Mouse (Mus musculus) limb, embryonic 11.5 days (tissue): ENCODE measurements at regions not wholly inside any gene's neighbourhood (a gene's known extent, or its start where the extent isn't known, plus 50 kb on each side); places are given as distances from the start of the nearest gene placed in this dataset.
"Not testable (repeated sequence)": the region's sequence is repeated elsewhere in the genome, so short reads cannot be mapped to it uniquely, and the experiment has no call there.

Experiments
- ATAC-seq: fragments of 200-750 bp; cut with Nextera tagmentation; 2 replicates; pipeline ENCODE4 v1.8.0; 2017; ENCODE audit warnings: low read depth; ENCODE audit not compliant: insufficient number of reproducible peaks, low FRiP score, low TSS enrichment
- DNase-seq: peaks from one replicate; pipeline ENCODE4 v3.0.0-alpha.2; 2015; ENCODE audit warnings: low spot score
- H3K27ac ChIP-seq: fragments of 300-500 bp; sonication (generic); replicated peaks from 2 replicates; pipeline ENCODE4 v1.5.1; 2014; ENCODE audit warnings: low read depth, mild to moderate bottlenecking, low read length
- H3K27me3 ChIP-seq: fragments of 300-500 bp; sonication (generic); 2 replicates; pipeline ENCODE4 v1.6.1; 2014; ENCODE audit warnings: mild to moderate bottlenecking, low read length, mixed read lengths; ENCODE audit not compliant: control insufficient read depth, insufficient read depth
- H3K36me3 ChIP-seq: fragments of 300-500 bp; sonication (generic); 2 replicates; pipeline ENCODE4 v1.6.1; 2014; ENCODE audit warnings: mild to moderate bottlenecking, low read length, moderate library complexity, mixed read lengths; ENCODE audit not compliant: control insufficient read depth, insufficient read depth
- H3K4me1 ChIP-seq: fragments of 300-500 bp; sonication (generic); 2 replicates; pipeline ENCODE4 v1.6.1; 2014; ENCODE audit warnings: low read length, mixed read lengths; ENCODE audit not compliant: control insufficient read depth, insufficient read depth
- H3K4me2 ChIP-seq: fragments of 300-500 bp; sonication (generic); 2 replicates; pipeline ENCODE4 v1.6.1; 2014; ENCODE audit warnings: low read depth, mild to moderate bottlenecking, moderate library complexity; ENCODE audit not compliant: severe bottlenecking
- H3K4me3 ChIP-seq: fragments of 300-500 bp; sonication (generic); 2 replicates; pipeline ENCODE4 v1.5.1; 2014; ENCODE audit warnings: low read depth, low read length
- H3K9ac ChIP-seq: fragments of 300-500 bp; sonication (generic); 2 replicates; pipeline ENCODE4 v1.6.1; 2014; ENCODE audit warnings: mild to moderate bottlenecking, low read length
- H3K9me3 ChIP-seq: fragments of 300-500 bp; sonication (generic); 2 replicates; pipeline ENCODE4 v1.6.1; 2016; ENCODE audit warnings: low read length; ENCODE audit not compliant: control insufficient read depth
- WGBS: fragments of 180-500 bp; shearing (Covaris S2); extraction: QIAGEN DNeasy Blood & Tissue Kit; methylation state at CpG from one replicate; pipeline ENCODE4 v1.1.7; 2014; 5-methylcytosine and 5-hydroxymethylcytosine counted together

DNA sequence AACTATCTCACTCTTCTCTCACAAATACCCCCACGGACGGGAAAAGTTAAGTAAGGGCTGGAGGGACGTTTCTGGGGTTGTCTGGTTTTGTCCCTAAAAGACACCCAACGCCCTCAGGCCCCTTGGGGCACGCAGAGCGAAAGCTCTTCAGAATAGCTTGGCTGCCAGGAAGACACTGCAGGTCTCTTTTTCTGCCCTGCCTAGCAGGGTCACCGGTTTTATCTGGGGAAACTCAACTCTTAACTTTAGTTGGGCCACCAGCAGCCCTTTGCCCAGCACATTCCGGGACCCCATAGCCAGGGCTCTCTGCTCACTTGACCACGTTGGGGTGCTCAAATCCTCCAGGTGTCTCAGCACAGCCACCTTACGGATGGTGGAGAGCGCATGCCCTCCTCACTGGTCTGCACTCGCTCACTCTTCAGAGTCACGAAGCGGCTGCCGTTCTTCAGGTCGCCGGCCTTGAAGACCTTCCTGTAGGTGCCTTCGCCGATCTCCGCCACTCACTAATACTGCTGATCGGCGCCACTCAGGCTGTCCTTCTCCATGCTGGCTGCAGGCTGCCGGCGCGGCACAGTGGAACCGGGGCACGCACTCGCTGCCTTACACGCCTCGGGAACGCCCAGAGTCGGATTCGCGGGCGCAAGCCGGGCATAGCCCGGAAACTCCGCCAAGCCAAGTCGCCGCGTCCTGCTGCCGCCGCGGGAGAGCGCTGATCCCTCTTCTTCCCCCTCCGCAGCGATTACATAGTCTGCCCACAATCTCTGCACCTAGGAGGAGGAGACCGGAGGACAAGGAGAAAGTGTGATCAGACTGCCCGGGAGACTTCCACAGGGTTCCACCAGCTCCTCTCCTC, 83.0 kb downstream of the Ulbp1 start:
- peak overlapping the region; percentile 87 for H3K4me2 ChIP-seq
- H3K9ac ChIP-seq = peak overlapping the region; percentile 43; the same call in 1 of the 2 replicates
- H3K36me3 ChIP-seq = no peaks in the 10 kb centered on the region
- H3K9me3 ChIP-seq = 0 out of 2 replicates have a peak, but pooled peaks cover 3% of the 10 kb centered on the region
- peaks cover 5% of the 10 kb centered on the region; the same call in 1 of the 2 replicates for H3K4me1 ChIP-seq
- peak overlapping the region; percentile 43 for H3K4me3 ChIP-seq
- no peak overlapping the region for H3K27ac ChIP-seq
- WGBS = 8% methylated on average over 44 of the region's 49 CpGs
- ATAC-seq (peak; percentile 53; the same call in 1 of the 2 replicates), DNase-seq (peak; percentile 69)
- H3K27me3 ChIP-seq = peaks cover 16% of the 10 kb centered on the region

DNA sequence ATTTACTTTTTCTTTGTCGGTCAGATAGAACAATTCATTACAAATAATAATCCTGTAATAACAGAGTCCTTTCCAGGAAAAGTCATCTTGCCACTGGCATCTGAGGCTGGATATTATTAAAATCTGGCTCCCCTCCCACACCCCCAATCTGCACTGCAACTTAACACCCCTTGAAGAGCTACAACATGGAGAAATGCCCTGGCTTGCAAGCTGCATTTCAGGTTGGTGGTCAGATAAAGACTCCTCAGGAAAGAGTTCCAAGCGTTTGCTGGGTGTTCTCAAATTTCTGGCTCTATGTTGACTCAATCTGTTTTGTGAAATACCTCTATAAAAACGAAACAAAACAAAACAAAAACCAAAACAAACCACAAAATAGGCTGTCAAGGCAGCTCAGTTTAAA, 114.6 kb downstream of the Ulbp1 start:
- not testable (repeated sequence) for H3K4me3 ChIP-seq, H3K9me3 ChIP-seq, H3K4me1 ChIP-seq, H3K36me3 ChIP-seq, ATAC-seq, H3K9ac ChIP-seq, H3K27me3 ChIP-seq, DNase-seq, H3K4me2 ChIP-seq, H3K27ac ChIP-seq
- 70% methylated on average over 3 of the region's 3 CpGs for WGBS

DNA sequence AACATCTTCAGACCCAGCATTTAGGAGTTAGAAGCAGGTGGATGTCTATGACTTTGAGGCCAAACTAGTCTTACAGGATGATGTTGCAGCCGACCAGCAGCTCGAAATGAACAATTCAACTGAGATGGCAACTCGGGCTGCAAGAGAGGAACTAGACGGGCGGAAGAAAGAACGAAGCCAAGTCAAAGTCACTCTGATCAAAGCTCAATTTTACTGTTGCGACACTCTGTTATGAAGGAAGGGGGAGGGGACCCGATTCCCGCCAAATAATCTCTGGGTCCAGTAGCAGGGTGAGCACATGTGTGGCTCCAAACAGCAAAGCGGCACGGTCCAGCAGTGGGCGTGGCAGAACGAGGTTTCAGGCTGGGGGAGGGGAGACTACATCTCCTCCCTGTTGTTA, 129.1 kb downstream of the Ulbp1 start:
- H3K4me3 ChIP-seq, H3K4me2 ChIP-seq, DNase-seq, H3K9me3 ChIP-seq, ATAC-seq, H3K36me3 ChIP-seq, H3K27me3 ChIP-seq, H3K4me1 ChIP-seq, H3K27ac ChIP-seq, H3K9ac ChIP-seq: not testable (repeated sequence)
- 94% methylated on average over 13 of the region's 13 CpGs for WGBS

DNA sequence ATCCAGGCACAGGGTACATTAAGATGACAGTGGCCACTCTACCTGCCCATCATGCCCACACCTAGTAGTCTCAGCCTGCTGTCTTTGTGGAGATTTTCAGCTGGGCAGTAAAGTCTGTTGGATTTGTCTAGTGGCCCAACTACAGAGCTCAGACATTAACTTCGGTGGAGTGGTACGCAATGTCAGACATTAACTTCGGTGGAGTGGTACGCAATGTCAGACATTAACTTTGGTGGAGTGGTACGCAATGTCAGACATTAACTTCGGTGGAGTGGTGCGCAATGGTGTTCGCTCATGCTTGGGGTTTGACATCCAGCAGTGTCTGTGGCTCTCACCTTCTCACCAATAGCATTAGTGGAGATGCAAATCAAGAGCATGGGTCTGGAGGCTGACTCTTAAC, 129.7 kb downstream of the Ulbp1 start:
- not testable (repeated sequence) for H3K9me3 ChIP-seq, H3K27me3 ChIP-seq, H3K4me3 ChIP-seq, DNase-seq, H3K4me2 ChIP-seq, H3K27ac ChIP-seq, ATAC-seq, H3K4me1 ChIP-seq, H3K9ac ChIP-seq, H3K36me3 ChIP-seq
- WGBS = 96% methylated on average over 8 of the region's 8 CpGs

DNA sequence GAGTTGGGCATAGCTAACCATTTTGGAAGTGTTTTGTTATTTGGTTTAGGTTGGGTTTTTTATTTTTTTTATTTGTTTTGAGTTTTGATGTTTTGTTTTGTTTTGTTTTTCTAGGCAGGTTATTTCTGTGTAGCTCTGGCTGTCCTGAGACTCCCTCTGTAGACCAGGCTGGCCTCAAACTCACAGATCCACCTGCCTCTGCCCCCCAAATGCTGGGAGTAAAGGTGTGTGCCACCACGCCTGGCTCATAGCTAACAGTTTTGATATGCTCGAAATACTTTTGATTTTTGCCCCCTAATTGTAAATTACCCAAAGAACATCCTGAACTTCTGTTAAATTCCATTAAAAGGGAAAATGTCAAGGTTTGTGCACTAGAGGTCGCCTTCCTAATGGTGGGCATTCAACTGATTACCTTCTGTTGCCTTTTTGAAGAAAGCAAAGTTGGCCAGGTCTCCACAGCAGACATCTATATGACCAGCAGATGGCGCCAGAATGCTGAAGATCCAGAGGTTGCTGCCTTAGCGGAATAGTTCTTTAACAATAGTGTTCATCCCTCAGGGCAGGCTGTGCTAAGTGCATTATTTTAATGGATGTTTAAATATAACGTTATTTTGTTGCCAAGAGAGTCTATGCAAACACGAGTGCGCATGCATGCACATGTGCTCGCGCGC, 121.2 kb upstream of the Cnksr3 start:
- WGBS = 40% methylated on average over 11 of the region's 11 CpGs
- peak; percentile 89 for DNase-seq
- peak; percentile 68; the same call in 1 of the 2 replicates for ATAC-seq
- Histone ChIP-seq H3K9me3 (no peaks in the 10 kb centered on the region), H3K27ac (no peak overlapping the region), H3K4me1 (no peaks in the 10 kb centered on the region), H3K27me3 (no peaks in the 10 kb centered on the region), H3K36me3 (no peaks in the 10 kb centered on the region), H3K4me2 (no peak overlapping the region), H3K9ac (no peak overlapping the region), H3K4me3 (no peak overlapping the region)

DNA sequence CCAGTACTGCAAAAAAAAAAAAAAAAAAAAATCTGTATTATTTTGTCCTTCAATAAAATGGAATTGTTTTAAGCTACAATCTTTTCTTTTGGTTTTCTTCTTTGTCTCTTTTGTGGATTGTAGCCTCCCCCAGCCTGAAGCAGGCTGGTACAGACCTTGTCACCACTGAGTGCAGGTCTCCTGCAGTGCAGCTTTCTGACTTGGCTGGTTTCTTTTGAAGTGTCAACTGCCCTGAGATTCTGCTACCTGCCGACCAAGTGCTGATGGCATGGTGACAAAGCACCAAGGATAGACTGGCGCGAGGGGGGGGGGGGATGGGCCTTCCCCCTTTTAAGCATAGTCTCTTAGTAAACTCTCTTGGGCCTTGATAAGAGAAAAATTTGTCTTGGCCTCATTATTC, 116.2 kb upstream of the Cnksr3 start:
- Histone ChIP-seq H3K4me1 (no peaks in the 10 kb centered on the region), H3K27ac (no peak overlapping the region), H3K9me3 (no peaks in the 10 kb centered on the region), H3K4me2 (no peak overlapping the region), H3K27me3 (no peaks in the 10 kb centered on the region), H3K4me3 (no peak overlapping the region), H3K36me3 (no peaks in the 10 kb centered on the region), H3K9ac (no peak overlapping the region)
- 21% methylated on average over 3 of the region's 3 CpGs for WGBS
- DNase-seq (no peak), ATAC-seq (no peak)

DNA sequence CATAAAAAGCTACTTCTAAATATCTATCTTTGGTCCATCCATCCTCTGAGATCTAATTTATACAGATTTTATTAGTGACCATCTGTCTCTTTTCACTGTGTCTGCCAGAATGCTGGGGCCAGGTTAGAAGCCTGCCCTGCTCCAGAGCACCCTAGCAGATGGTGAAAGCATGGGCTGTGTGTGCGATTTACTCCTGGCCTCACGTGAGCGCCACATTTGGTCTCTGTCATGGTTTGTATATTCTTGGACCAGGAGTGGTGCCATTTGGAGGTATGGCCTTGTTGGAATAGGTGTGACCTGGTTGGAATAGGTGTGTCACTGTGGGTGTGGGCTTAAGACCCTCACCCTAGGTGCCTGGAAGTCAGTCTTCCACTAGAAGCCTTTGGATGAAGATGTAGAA, 115.0 kb upstream of the Cnksr3 start:
- 97% methylated on average over 3 of the region's 3 CpGs for WGBS
- not testable (repeated sequence) for DNase-seq, ATAC-seq, H3K36me3 ChIP-seq, H3K27ac ChIP-seq, H3K9me3 ChIP-seq, H3K4me1 ChIP-seq, H3K9ac ChIP-seq, H3K4me3 ChIP-seq, H3K4me2 ChIP-seq, H3K27me3 ChIP-seq

DNA sequence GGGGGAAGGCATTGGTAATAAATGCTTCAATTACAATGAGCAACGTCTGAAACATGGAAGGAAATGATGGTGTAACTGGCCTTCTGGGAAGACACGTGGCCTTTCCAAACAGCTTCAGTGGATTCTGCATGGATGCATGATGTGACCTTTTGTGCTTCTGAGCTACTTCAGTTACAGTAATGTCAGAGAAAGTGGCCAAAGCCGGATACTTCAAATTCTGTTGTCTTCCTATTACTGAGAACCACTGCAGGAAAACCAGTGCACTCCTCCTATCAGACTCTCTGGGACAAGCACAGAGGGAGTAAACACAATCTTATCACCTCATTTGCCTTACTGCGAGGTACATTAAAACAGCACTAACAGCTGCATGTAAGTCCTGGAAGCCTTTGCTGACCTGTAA, 113.0 kb upstream of the Cnksr3 start:
- H3K9ac ChIP-seq = no peak overlapping the region
- DNase-seq (no peak), ATAC-seq (no peak)

More for the DNA sequence above, 113.0 kb upstream of the Cnksr3 start:
- H3K4me2 ChIP-seq = no peak overlapping the region
- no peak overlapping the region for H3K27ac ChIP-seq
- 70% methylated on average over 4 of the region's 4 CpGs for WGBS
- H3K36me3 ChIP-seq = no peaks in the 10 kb centered on the region
- H3K9me3 ChIP-seq = no peaks in the 10 kb centered on the region
- no peaks in the 10 kb centered on the region for H3K27me3 ChIP-seq
- H3K4me1 ChIP-seq = no peaks in the 10 kb centered on the region
- H3K4me3 ChIP-seq = no peak overlapping the region
